Mouse (Mus musculus) thymus, adult 2 months (tissue): Measurements from ENCODE around the gene Acap2.

Experiments
- CTCF ChIP-seq: fragments of 200-500 bp; IDR thresholded peaks from 2 replicates; pipeline ENCODE4 v1.5.1; 2012; ENCODE audit warnings: mild to moderate bottlenecking, control low read depth, low read length, moderate library complexity, borderline replicate concordance; ENCODE audit not compliant: control insufficient read depth, poor library complexity, insufficient read depth; ENCODE audit errors: extremely low read depth
- POLR2A ChIP-seq: fragments of 200-500 bp; IDR thresholded peaks from 2 replicates; pipeline ENCODE4 v1.6.1; 2012; ENCODE audit warnings: mild to moderate bottlenecking, low read length, control low read depth, moderate library complexity; ENCODE audit not compliant: control insufficient read depth, poor library complexity, insufficient read depth; ENCODE audit errors: extremely low read depth

- TF ChIP-seq CTCF = no peak
- no peak for TF ChIP-seq POLR2A
Measured at GRCm38 (mm10) chr16:31188799-31189198, 12.2 kb downstream of the Acap2 start.
